In genomic region chrX:75759036-75759435, GRCm38 (mm10) we compare ENCODE assay signal across 8 mouse cellular contexts.
A peak's percentile ranks its signal among the peaks of the same experiment; 100 is the strongest.
DNase-seq lines count a peak whose midpoint lies in the region; ATAC-seq and TF ChIP-seq lines count a peak whose summit lies in the region.
"Not testable (repeated sequence)": the region's sequence is repeated elsewhere in the genome, so short reads cannot be mapped to it uniquely, and the experiment has no call there.

No protein-coding gene starts in this region.

- H3K4me1 ChIP-seq in ES-E14 (ENCODE audit: control insufficient read depth in 2 of 2, insufficient read depth in 2 of 2, low read length in 2 of 2, poor library complexity in 1 of 2); forebrain, embryonic 11.5 days (replicated peaks; ENCODE audit: control insufficient read depth, insufficient read depth, low read length); hindbrain, embryonic 10.5 days (replicated peaks): not testable (repeated sequence)

- in situ Hi-C loops in ES-E14 (cut with MboI; ENCODE audit: low sequenced_read_pairs in 2 of 2, unreplicated experiment in 2 of 2), result not testable (repeated sequence)

- not testable (repeated sequence) for H3K27me3 ChIP-seq in forebrain, embryonic 11.5 days (ENCODE audit: control insufficient read depth, insufficient read depth, low read length); hindbrain, embryonic 10.5 days (ENCODE audit: insufficient read depth, poor library complexity, severe bottlenecking)

- peak overlapping the region; percentile 85 for H3K27ac ChIP-seq in ES-E14 (ENCODE audit: insufficient read depth, low read depth, low read length, poor library complexity, severe bottlenecking)
- H3K27ac ChIP-seq in forebrain, embryonic 11.5 days (ENCODE audit: low read depth, low read length); hindbrain, embryonic 10.5 days: not testable (repeated sequence)

- H3K9me3 ChIP-seq in ES-E14 (ENCODE audit: control insufficient read depth, insufficient read depth, low read depth, low read length); forebrain, embryonic 11.5 days (ENCODE audit: control insufficient read depth, low read length); hindbrain, embryonic 10.5 days: not testable (repeated sequence)

- peak overlapping the region; percentile 74 for H3K9ac ChIP-seq in ES-E14 (ENCODE audit: insufficient read depth, low read depth, low read length, poor library complexity, severe bottlenecking)
- H3K9ac ChIP-seq in forebrain, embryonic 11.5 days (ENCODE audit: low read length), result not testable (repeated sequence)

- WGBS in forebrain, embryonic 11.5 days, result 68% methylated on average over 11 of the region's 12 CpGs
- 72% methylated on average over 12 of the region's 12 CpGs for WGBS in hindbrain, embryonic 10.5 days

- H3K4me2 ChIP-seq in forebrain, embryonic 11.5 days (ENCODE audit: low read depth, low read length, severe bottlenecking), result not testable (repeated sequence)

- not testable (repeated sequence) for DNase-seq in ES-E14 (ENCODE audit: low read depth, low spot score)
- peak; percentile 81 for DNase-seq in cerebellum, adult 11 months
- DNase-seq in forebrain, embryonic 11.5 days (ENCODE audit: low spot score), result peak; percentile 63
- DNase-seq in hindbrain, embryonic 10.5 days (ENCODE audit: low spot score), result peak; percentile 33
- peak; percentile 81 to 87 for DNase-seq in layer of hippocampus, postnatal 25 days (ENCODE audit: extremely low spot score in 1 of 2, low spot score in 1 of 2)
- peak; percentile 74 for DNase-seq in lung, postnatal 25 days (ENCODE audit: low spot score)
- DNase-seq in ovary, postnatal 10 days (ENCODE audit: low spot score), result peak; percentile 53
- DNase-seq in urinary bladder, postnatal 25 days (ENCODE audit: low spot score), result peak; percentile 48

- not testable (repeated sequence) for ATAC-seq in forebrain, embryonic 11.5 days (replicated peaks; ENCODE audit: low FRiP score)

- not testable (repeated sequence) for H3K4me3 ChIP-seq in ES-E14 (ENCODE audit: insufficient read depth in 1 of 2, low read depth in 1 of 2, low read length in 2 of 2, poor library complexity in 1 of 2, severe bottlenecking in 1 of 2); forebrain, embryonic 11.5 days (ENCODE audit: low read depth, low read length); hindbrain, embryonic 10.5 days

- H3K36me3 ChIP-seq in ES-E14 (ENCODE audit: control insufficient read depth, insufficient read depth, low read length, poor library complexity, severe bottlenecking); forebrain, embryonic 11.5 days (ENCODE audit: control insufficient read depth, insufficient read depth, low read length); hindbrain, embryonic 10.5 days: not testable (repeated sequence)

TF ChIP-seq in ES-E14, 5 proteins besides CTCF, POLR2A, EP300 and RAD21:
- peak; percentile 96 for TF ChIP-seq ZNF384 (IDR thresholded peaks at IDR 0.05; ENCODE audit: low read depth, low read length)
